Mouse (Mus musculus) CH12.LX (cell line): ENCODE measurements around the gene Tmem266. TPM values are rescaled to one million over a fixed set of nuclear protein-coding genes. Genes with fewer than 3 reads are reported as not detected.

Source experiments
- DNase-seq: peaks from one replicate; pipeline ENCODE4 v3.0.0-alpha.2; 2013; ENCODE audit errors: extremely low read depth
- H3K27ac ChIP-seq: 2 replicates; pipeline ENCODE4 v1.5.1; 2012; ENCODE audit warnings: low read depth, mild to moderate bottlenecking, control low read depth, moderate library complexity; ENCODE audit not compliant: insufficient read depth
- H3K27me3 ChIP-seq: replicated peaks from 2 replicates; pipeline ENCODE3; 2012; ENCODE audit warnings: inconsistent platforms
- H3K36me3 ChIP-seq, 2 experiments: replicated peaks in 1 of 2; 2 replicates each; pipeline versions ENCODE3 to v1.6.1; 2012; ENCODE audit warnings: inconsistent platforms in 1 of 2, low read length in 1 of 2, mild to moderate bottlenecking in 1 of 2, mixed read lengths in 1 of 2, moderate library complexity in 1 of 2; ENCODE audit not compliant: control insufficient read depth in 1 of 2, insufficient read depth in 1 of 2
- H3K4me1 ChIP-seq, 2 experiments: 2 replicates each; pipeline ENCODE4 v1.6.1; 2012; ENCODE audit warnings: inconsistent platforms in 1 of 2, moderate library complexity in 1 of 2; ENCODE audit not compliant: insufficient read depth in 2 of 2, control insufficient read depth in 1 of 2
- H3K4me2 ChIP-seq: 2 replicates; pipeline ENCODE4 v1.6.1; 2012; ENCODE audit warnings: low read depth, mild to moderate bottlenecking, control low read depth; ENCODE audit not compliant: poor library complexity, insufficient read depth, severe bottlenecking
- H3K4me3 ChIP-seq, 3 experiments: fragments of 150-350 bp in 1 of 3; sonication (generic) in 1 of 3; replicated peaks in 1 of 3; 2 replicates each; pipeline versions ENCODE3 to v1.5.1; 2011 to 2012; ENCODE audit warnings: low read depth in 2 of 3, low read length in 2 of 3, mild to moderate bottlenecking in 2 of 3, moderate library complexity in 2 of 3, control low read depth in 1 of 3, improper control_type of control experiment in 1 of 3, inconsistent platforms in 1 of 3, mixed read lengths in 1 of 3; ENCODE audit not compliant: poor library complexity in 1 of 3
- H3K79me2 ChIP-seq: replicated peaks from 2 replicates; pipeline ENCODE4 v1.6.1; 2012; ENCODE audit warnings: mild to moderate bottlenecking, moderate library complexity; ENCODE audit not compliant: control insufficient read depth, poor library complexity, insufficient read depth, severe bottlenecking; ENCODE audit errors: extremely low read depth
- H3K9ac ChIP-seq: 2 replicates; pipeline ENCODE4 v1.6.1; 2012; ENCODE audit warnings: low read depth, mild to moderate bottlenecking, control low read depth, moderate library complexity; ENCODE audit not compliant: insufficient read depth
- H3K9me3 ChIP-seq: replicated peaks from 2 replicates; pipeline ENCODE3; 2012; ENCODE audit warnings: low read length, inconsistent platforms, mixed read lengths
- BHLHE40 ChIP-seq: IDR thresholded peaks from 2 replicates; pipeline ENCODE4 v1.6.1; 2011; ENCODE audit warnings: mild to moderate bottlenecking, low read depth, low read length, improper control_type of control experiment
- CTCF ChIP-seq, 2 experiments: IDR thresholded peaks in 1 of 2; conservative IDR thresholded peaks in 1 of 2; 2 replicates each; pipeline ENCODE4 v1.5.1; 2011 to 2012; ENCODE audit warnings: low read depth in 2 of 2, low read length in 2 of 2, improper control_type of control experiment in 1 of 2, inconsistent platforms in 1 of 2, mild to moderate bottlenecking in 1 of 2, moderate library complexity in 1 of 2
- ELF1 ChIP-seq: IDR thresholded peaks from 2 replicates; pipeline ENCODE4 v1.6.1; 2014; ENCODE audit warnings: low read depth, mild to moderate bottlenecking, inconsistent platforms, low read length, improper control_type of control experiment
- EP300 ChIP-seq: IDR thresholded peaks from 2 replicates; pipeline ENCODE4 v1.6.1; 2011; ENCODE audit warnings: low read length, improper control_type of control experiment
- ETS1 ChIP-seq: conservative IDR thresholded peaks from 2 replicates; pipeline ENCODE4 v1.6.1; 2012; ENCODE audit warnings: low read depth, mild to moderate bottlenecking, inconsistent platforms, low read length, improper control_type of control experiment, moderate library complexity
- IRF4 ChIP-seq: IDR thresholded peaks from 2 replicates; pipeline ENCODE4 v1.6.1; 2014; ENCODE audit warnings: low read depth, mild to moderate bottlenecking, inconsistent platforms, low read length, improper control_type of control experiment
- JUND ChIP-seq: conservative IDR thresholded peaks from 2 replicates; pipeline ENCODE4 v1.6.1; 2011; ENCODE audit warnings: low read depth, low read length, improper control_type of control experiment
- KAT2A ChIP-seq: IDR thresholded peaks from 2 replicates; pipeline ENCODE4 v1.6.1; 2012; ENCODE audit warnings: low read length, improper control_type of control experiment, inconsistent platforms; ENCODE audit not compliant: insufficient replicate concordance
- MAX ChIP-seq: IDR thresholded peaks from 2 replicates; pipeline ENCODE4 v1.6.1; 2011; ENCODE audit warnings: low read length, improper control_type of control experiment
- MAZ ChIP-seq: IDR thresholded peaks from 2 replicates; pipeline ENCODE4 v1.6.1; 2012; ENCODE audit warnings: low read depth, mild to moderate bottlenecking, inconsistent platforms, low read length, improper control_type of control experiment, moderate library complexity
- MEF2A ChIP-seq: IDR thresholded peaks from 2 replicates; pipeline ENCODE4 v1.6.1; 2014; ENCODE audit warnings: low read depth, mild to moderate bottlenecking, inconsistent platforms, low read length, improper control_type of control experiment, borderline replicate concordance
- MYC ChIP-seq: IDR thresholded peaks from 2 replicates; pipeline ENCODE4 v1.6.1; 2011; ENCODE audit warnings: low read depth, mild to moderate bottlenecking, improper control_type of control experiment, low read length
- NRF1 ChIP-seq: IDR thresholded peaks from 2 replicates; pipeline ENCODE4 v1.6.1; 2014; ENCODE audit warnings: low read depth, mild to moderate bottlenecking, inconsistent platforms, low read length, improper control_type of control experiment, moderate library complexity
- POLR2A ChIP-seq: IDR thresholded peaks from 2 replicates; pipeline ENCODE4 v1.6.1; 2011; ENCODE audit warnings: low read depth, mild to moderate bottlenecking, improper control_type of control experiment, low read length
- RCOR1 ChIP-seq: conservative IDR thresholded peaks from 2 replicates; pipeline ENCODE4 v1.6.1; 2012; ENCODE audit warnings: low read depth, mild to moderate bottlenecking, inconsistent platforms, low read length, improper control_type of control experiment
- SIN3A ChIP-seq: IDR thresholded peaks from 2 replicates; pipeline ENCODE4 v1.6.1; 2012; ENCODE audit warnings: low read length, improper control_type of control experiment, inconsistent platforms
- ZKSCAN1 ChIP-seq: IDR thresholded peaks from 2 replicates; pipeline ENCODE4 v1.6.1; 2012; ENCODE audit warnings: low read depth, inconsistent platforms, low read length, improper control_type of control experiment, borderline replicate concordance
- ZMIZ1 ChIP-seq: IDR thresholded peaks from 2 replicates; pipeline ENCODE4 v1.6.1; 2012; ENCODE audit warnings: low read depth, mild to moderate bottlenecking, inconsistent platforms, low read length, improper control_type of control experiment
- ZNF384 ChIP-seq: IDR thresholded peaks from 2 replicates; pipeline ENCODE4 v1.6.1; 2012; ENCODE audit warnings: low read depth, low read length, improper control_type of control experiment, inconsistent platforms
- dilution Hi-C: fragments of 300-500 bp; cut with MboI; formaldehyde crosslinking; loops from 2 replicates; pipeline ENCODE4 v1.14.3; 2020; ENCODE audit warnings: low sequenced_read_pairs; ENCODE audit not compliant: extremely low pct_unique_long_range_greater_than_20kb, extremely low pct_ligation_motif_present
- in situ Hi-C: fragments of 300-500 bp; cut with MboI; formaldehyde crosslinking; loops from 3 replicates; pipeline ENCODE4 v1.14.3; 2019; ENCODE audit warnings: low sequenced_read_pairs, low pct_ligation_motif_present, low pct_unique_long_range_greater_than_20kb, mixed read lengths
- polyA plus RNA-seq: library from polyadenylated mRNA; unstranded; fragments of >175 nt; gene quantifications from 2 replicates; pipeline ENCODE4 v1.2.1, GENCODE M21; 2012; ENCODE audit warnings: low read depth; ENCODE audit not compliant: insufficient read length
- total RNA-seq, 2 experiments: library from RNA; depleted of rRNA; stranded (reverse); fragments of 300-350 nt in 1 of 2; fragments of >200 nt in 1 of 2; gene quantifications; 2 replicates each; pipeline ENCODE4 v1.2.3; 2012 to 2014

The Tmem266 gene
- total and polyA plus RNA-seq, 3 experiments: not detected

GRCm38 (mm10) chr9:55371908-55372307 is 45.2 kb downstream of the Tmem266 start:
- Histone ChIP-seq H3K4me2 (no peak overlapping the region), H3K4me1 (peaks cover 0 to under 1% of the 10 kb centered on the region in 2 experiments; a peak in 1 of 4 replicates), H3K27ac (no peak overlapping the region), H3K36me3 (no peaks in the 10 kb centered on the region), H3K4me3 (no peak overlapping the region), H3K27me3 (peaks cover 18% of the 10 kb centered on the region), H3K9ac (no peak overlapping the region), H3K79me2 (no peaks in the 10 kb centered on the region), H3K9me3 (peaks cover 13% of the 10 kb centered on the region)
- in situ Hi-C loops (no loop called here), dilution Hi-C loops (no loop called here)
- DNase-seq: no peak
- TF ChIP-seq RCOR1 (no peak), POLR2A (no peak), ZKSCAN1 (no peak), ZNF384 (no peak), SIN3A (no peak)

- H3K9ac ChIP-seq: no peak overlapping the region
- no peaks in the 10 kb centered on the region for H3K36me3 ChIP-seq
- peak; percentile 40 for DNase-seq
- in situ Hi-C loops: no loop called here
- dilution Hi-C loops: no loop called here
- no peaks in the 10 kb centered on the region for H3K79me2 ChIP-seq
- peaks cover 13% of the 10 kb centered on the region for H3K9me3 ChIP-seq
- H3K27ac ChIP-seq: no peak overlapping the region
- peaks cover 15 to 27% of the 10 kb centered on the region in 2 experiments for H3K4me1 ChIP-seq
- peaks cover 29% of the 10 kb centered on the region for H3K27me3 ChIP-seq
- TF ChIP-seq NRF1: no peak
- 0 out of 2 replicates have a peak, but pooled peaks have one; percentile 42 for TF ChIP-seq IRF4
- no peak for TF ChIP-seq CTCF (conservative IDR thresholded peaks at IDR 0.05 in 1 of 2, IDR thresholded peaks at IDR 0.05 in 1 of 2; ENCODE audit: low read depth in 2 of 2, low read length in 2 of 2)
- peak; percentile 48; the same call in 1 of the 2 replicates for TF ChIP-seq ETS1
- TF ChIP-seq ELF1: no peak
- no peak for TF ChIP-seq ZMIZ1
- TF ChIP-seq EP300: peak; percentile 66
- no peak for TF ChIP-seq KAT2A
- no peak for TF ChIP-seq MAZ
- no peak for TF ChIP-seq JUND
- TF ChIP-seq MAX: peak; percentile 43; the same call in 1 of the 2 replicates
- peak; percentile 63; the same call in 1 of the 2 replicates for TF ChIP-seq MYC
- TF ChIP-seq POLR2A: no peak
- TF ChIP-seq MEF2A: no peak
- TF ChIP-seq BHLHE40: peak; percentile 95
- TF ChIP-seq, all 38 proteins: peak for 6
- no peak overlapping the region for H3K4me3 ChIP-seq
- H3K4me2 ChIP-seq: no peak overlapping the region
Measured at GRCm38 (mm10) chr9:55377603-55378250, 51.0 kb downstream of the Tmem266 start.
